Mouse (Mus musculus): ENCODE measurements at regions not wholly inside any gene's neighbourhood (a gene's known extent, or its start where the extent isn't known, plus 50 kb on each side); places are given as distances from the start of the nearest gene placed in this dataset.

DNA sequence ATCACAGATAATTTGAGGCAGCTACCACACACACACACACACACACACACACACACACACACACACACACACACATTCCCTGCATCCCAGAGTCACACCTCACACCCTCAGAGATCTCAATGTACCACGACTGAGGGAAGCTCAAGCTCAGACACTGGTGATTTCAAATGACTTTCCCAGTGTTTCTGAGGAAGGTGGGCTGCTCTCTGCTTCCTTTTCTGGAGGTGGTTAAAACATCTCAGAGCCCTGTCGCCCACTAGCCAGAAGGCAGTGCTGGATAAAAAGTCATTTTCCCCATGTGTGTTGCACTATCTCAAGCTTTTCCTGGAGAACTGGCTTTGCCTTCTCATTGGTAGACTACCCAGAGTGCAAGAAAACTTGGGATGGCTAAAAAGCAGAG is 477.2 kb downstream of the Bmp2 start:
- TF ChIP-seq POLR2A (IDR thresholded peaks at IDR 0.05; ENCODE audit: low read depth, low read length) (no peak), CTCF (IDR thresholded peaks at IDR 0.05; ENCODE audit: extremely low read depth, insufficient read length, insufficient replicate concordance, low read depth, low read length) (no peak)
